Mouse (Mus musculus) kidney, postnatal 36 days (tissue): ENCODE results near the gene Galnt15.

Experiments used
- DNase-seq, 2 experiments: peaks; one replicate each; pipeline ENCODE4 v3.0.0; 2021 to 2022; ENCODE audit warnings: mixed read lengths in 2 of 2

Galnt15 gene

DNA sequence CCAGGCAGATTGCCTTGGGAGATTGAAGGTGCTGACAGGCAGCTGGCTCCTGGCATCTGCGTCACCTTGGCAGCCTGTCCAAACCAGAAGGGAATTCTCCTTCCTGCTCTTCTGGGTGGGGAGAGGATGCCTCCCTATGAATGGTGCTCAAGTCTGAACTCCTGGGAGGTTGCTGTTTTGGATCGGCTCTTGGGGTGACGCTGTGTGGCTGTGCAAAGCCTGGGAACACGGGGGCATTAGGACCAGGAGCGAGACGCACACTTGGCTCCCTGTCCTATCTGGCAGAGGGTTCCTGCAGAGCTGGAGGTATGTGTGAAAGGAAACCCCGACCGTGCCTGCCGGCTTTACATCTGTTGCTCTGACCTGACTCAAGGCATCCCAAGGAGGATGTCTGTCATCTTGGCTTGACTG is at the start of gene Galnt15:
Gene Galnt15 (plus strand): TSS at position 309 of the 411 bp plus-strand sequence.
- peak; percentile 58 to 73 for DNase-seq

GRCm38 (mm10) chr14:31994021-31994420 is 34.8 kb upstream of the Galnt15 start:
- DNase-seq = peak; percentile 9 to 20

DNA sequence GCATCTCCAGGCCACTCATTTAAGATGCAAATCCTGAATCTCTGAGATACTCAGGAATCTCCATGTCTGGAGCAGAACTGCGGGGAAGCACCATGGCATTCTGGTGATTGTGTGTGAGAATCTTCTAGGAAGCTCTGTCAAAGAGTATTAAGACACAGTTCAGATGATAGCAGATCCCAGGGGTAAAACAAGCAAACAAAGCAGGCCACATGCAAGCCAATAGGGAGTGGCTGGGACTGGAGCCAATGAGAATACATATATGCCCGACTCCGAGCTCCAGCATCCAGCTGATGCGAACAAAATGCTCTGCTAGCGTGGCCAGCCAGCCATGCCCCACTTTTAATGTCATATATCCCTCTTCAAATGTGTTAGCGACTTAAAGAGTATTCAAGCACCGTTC is 27.8 kb upstream of the Galnt15 start:
- no peak for DNase-seq

- no peak for DNase-seq
These were observed 26.1 kb upstream of the Galnt15 start for GRCm38 (mm10) chr14:32002502-32003338.

DNA sequence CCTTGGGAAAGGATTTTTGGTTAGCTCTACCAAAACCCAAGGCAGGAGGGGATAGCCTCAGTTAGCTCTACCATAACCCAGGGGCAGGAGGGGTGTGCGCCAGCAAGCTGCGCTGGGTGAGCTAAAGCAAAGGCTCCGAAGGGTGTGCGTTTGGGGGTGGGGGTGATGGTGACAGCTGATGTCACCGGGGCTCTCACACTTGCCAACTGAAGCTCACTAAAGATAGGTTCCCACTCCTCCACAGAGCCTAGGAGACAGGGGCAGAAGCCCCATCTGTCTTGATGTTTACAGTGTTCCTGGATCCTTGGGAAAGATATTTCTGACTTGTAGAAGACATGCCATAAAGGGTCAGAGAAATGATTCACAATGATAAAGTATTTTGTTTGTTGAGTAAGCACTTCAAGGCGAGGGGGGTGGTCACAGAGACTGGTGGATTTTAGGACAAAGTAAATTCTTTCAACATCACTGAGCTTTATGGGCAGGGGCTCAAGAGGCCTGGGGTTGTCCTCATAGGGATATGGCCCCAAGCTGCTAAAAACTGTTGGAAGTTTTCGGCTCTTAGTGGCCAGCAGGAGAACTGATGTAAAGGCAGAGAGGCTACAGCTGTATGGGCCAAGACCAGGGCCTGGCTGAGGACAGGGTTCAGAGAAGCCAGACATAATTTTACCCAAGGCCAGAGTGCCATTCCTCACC is 24.7 kb upstream of the Galnt15 start:
- DNase-seq = no peak

- DNase-seq = peak; percentile 36 to 40
These were observed 23.0 kb upstream of the Galnt15 start for GRCm38 (mm10) chr14:32005673-32006261.

DNA sequence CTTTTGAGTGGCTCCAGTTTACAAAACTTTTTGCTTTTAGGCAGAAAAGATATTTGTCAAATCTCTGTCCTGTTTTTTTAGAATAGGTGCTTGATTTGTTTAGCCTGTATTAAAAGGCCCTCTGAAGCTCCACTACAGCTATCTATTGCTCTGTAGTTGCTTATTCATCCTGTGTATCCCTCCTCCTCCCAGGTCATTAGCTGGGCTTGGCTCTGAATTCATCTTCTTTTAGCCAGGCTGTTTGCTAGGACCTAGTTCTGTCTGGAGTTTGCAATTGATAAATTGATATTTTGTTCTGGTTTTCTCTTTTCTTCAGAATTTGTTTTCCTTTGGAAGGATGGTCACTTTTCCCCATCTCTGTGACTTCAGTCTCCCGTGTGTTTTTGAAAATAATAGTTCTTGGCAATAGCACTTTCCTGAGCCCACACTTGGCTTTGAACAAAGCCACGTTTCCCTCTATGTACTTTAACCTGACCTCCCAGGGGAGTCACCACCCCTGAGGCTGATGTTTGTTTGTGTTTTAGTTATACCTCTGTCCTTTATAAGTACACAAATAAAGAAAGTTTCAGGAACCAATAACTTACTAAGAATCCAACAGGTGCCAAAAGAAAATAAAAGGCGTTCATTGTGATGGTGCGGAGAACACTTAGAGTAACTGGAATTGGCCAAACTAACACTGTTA is 21.0 kb upstream of the Galnt15 start:
- peak; percentile 19 to 33 for DNase-seq

GRCm38 (mm10) chr14:32009715-32010114 is 19.1 kb upstream of the Galnt15 start:
- no peak for DNase-seq

DNA sequence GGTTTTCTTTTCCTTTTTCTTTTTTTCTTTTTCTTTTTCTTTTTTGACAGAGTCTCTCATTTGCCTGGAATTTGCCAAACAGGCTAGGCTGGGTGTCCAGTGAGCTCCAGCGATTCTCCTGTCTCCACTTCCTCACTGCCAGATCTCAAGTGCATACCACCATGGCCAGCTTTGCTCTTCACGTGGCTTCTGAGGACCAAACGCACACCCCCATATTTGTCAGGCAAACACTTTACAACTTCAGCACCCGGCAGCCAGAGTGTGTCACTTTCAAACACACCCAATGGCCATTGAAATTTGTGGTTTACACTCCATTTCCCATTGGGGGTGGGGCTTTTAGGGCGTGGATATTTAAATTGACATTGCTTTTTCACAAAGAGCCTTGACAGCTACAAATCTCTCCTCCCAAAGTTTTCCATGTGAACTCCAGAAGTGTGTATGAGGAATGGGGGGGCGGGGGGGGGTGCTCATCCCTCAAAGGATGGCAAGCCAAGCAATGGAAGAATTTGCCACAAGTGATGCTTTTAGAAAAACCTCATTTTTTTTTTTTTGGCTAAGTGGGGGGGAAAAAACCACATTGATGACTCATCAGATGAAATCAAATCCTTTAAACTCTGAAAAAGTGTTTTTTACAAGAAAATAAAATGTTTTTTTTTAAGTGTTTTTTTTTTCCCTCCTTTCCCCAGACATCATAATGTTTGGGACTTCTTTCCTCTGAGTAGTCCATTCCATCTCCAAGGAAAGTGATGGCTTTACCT is 17.1 kb upstream of the Galnt15 start:
- no peak for DNase-seq

DNA sequence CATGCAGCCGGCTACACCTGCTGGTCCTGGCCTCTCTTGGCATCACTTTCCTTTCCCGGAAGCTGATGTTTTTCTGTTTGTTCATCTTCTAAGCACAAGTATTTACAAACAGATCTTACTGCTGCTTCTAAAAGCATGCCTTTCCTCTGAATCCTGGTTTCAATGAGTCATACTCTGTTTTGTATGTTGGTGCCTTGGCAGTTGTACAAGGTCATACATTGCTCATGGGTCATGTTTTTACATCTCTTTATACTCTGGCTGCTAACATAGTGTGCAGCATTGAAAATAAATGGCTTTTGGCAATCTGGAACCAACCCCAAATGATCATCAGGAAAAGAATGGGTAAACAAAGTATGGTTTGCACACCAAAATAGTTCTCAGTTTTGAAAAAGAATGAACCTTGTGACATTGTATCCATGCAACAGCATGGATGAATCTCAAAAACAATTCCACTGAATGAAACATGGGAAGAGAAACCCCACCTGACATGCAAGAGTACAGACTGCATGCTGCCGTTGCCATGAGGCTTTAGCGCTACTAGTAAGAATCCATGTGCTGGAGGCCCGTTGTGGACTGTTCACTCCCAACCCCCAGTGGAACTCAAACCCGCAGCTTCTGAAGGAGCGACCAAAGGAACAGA is 13.5 kb upstream of the Galnt15 start:
- peak in 1 of 2 experiments; percentile 50 for DNase-seq

- no peak for DNase-seq
These were observed 12.3 kb upstream of the Galnt15 start for GRCm38 (mm10) chr14:32016466-32016865.

- DNase-seq = peak; percentile 34 to 41
These were observed 11.9 kb upstream of the Galnt15 start for GRCm38 (mm10) chr14:32016921-32017320.

GRCm38 (mm10) chr14:32017448-32017847 is 11.3 kb upstream of the Galnt15 start:
- no peak for DNase-seq

DNA sequence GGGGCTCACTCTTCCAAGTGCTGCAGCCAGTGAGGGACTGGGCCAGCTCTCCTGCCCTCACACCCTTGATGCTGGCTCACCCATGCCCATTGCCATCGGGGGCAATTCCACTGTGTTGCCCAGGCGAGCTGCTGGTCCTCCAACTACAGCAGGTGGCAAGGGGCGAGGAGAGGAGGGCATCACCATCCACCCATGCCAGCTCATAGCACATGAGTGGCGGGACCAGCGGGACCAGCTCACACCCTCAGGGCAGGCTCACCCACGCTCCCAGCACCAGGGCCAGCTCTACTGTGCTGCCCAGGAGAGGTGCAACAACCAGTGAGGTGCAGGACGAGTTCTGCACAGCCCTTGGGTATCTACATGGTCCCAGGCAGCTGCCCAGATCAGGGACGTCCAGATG is 9.7 kb upstream of the Galnt15 start:
- no peak for DNase-seq

DNA sequence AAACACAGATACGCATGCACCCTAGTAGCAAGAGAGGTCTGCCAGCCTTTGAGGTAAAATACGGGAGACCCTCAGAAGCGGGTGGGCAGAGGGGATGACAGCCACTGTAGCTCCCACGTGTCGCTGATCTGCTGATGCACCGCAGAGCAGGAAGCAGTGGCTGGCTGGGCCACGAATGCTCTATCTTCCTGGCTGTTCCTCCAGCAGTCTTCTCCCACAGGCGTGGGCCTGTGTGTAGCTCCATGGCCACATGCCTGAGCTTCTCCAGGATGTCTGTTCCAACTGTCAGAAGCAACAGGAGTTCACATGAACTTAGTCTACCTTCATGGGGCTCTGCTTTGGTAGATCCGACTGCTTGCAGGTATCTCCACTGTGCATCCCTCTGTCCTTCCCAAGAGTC is 6.8 kb upstream of the Galnt15 start:
- DNase-seq = no peak

DNA sequence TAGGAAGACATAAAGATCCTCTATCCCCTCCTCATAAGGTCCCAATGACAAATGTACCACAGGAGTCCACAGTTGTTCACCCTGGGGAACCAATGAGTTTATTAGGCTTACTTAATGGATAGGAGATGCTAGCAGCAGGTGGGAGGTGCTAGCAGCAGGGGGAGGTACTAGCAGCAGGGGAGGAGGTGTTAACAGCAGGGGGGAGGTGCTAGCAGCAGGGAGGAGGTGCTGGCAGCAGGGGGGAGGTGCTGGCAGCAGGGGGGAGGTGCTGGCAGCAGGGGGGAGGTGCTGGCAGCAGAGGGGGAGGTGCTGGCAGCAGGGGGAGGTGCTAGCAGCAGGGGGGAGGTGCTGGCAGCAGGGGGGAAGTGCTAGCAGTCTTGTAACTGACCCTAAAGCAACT is 6.3 kb upstream of the Galnt15 start:
- no peak for DNase-seq

- no peak for DNase-seq
These were observed 4.9 kb upstream of the Galnt15 start for GRCm38 (mm10) chr14:32023891-32024290.

DNA sequence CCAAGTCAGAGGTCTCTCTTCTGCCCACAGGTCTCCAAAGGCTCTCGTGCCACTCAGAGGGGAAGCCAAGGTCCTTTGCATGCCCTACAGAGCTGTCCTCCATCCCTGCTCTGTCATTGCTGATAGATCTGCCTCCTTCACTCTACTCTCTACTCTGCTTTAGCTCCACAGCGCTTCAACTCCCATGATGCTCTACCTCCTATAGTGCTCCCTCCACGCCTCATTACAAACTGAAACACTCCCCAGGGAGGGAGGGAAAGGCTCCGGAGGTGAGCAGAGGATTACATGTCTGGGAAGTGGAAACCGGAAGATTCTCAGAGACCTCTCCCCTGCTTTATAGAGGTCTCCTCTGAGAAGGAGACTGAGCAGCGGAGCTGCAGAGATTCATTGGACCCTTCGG is 1.6 kb upstream of the Galnt15 start:
- DNase-seq = no peak

DNA sequence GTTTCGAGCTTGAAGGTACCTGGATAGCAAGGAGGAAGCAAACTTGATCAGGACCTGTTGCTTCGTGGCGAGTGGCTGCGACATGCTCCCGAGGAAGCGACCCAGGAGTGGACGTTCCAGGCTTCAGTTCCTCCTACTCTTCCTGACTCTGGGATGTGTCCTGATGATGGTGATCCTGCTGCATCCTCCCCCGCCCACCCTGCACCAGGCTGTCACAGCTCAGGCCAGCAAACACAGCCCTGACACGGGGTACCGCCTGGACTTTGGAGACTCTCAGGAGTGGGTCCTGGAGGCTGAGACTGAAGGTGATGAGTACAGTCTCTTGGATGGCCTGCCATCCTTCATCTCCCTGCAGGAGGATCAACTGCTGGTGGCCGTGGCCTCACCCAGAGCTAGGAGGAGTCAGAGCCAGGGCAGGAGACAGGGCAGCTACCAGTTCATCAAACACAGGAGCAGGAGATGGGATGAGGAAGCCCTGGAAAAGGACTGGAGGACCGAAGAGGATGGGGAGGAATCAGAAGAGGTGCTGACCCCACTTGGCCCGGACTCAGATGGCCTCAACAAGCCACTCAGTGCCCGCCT is 713 bp downstream of the Galnt15 start:
- DNase-seq = peak; percentile 27 to 50

GRCm38 (mm10) chr14:32030073-32030472 is 1.3 kb downstream of the Galnt15 start:
- no peak for DNase-seq

- DNase-seq = peak; percentile 72 to 82
These were observed 3.7 kb downstream of the Galnt15 start for GRCm38 (mm10) chr14:32032522-32032921.
